Mouse (Mus musculus) Patski (cell line): ENCODE data around the gene Tmprss7. TPM values are rescaled to one million over a fixed set of nuclear protein-coding genes. Genes with fewer than 3 reads are reported as not detected.

ENCODE experiments used
- ATAC-seq: fragments of 100-300 bp; one replicate; pipeline ENCODE4 v1.8.0; 2021
- CTCF ChIA-PET: fragments of 350-600 bp; sonication (Branson Sonifier 250); formaldehyde crosslinking; loops from one replicate; lab custom pipeline; 2022; ENCODE audit warnings: inconsistent platforms; lab: Charles Lee
- POLR2A ChIA-PET: fragments of 350-600 bp; sonication (Branson Sonifier 250); formaldehyde crosslinking; loops from one replicate; lab custom pipeline; 2022; ENCODE audit warnings: antibody characterized with exemption, inconsistent platforms; lab: Charles Lee
- DNase-seq: peaks from one replicate; pipeline ENCODE4 v3.0.0-alpha.2; 2011; ENCODE audit warnings: low read depth, low spot score
- H3K27me3 ChIP-seq: fragments of 371-371 bp; one replicate; pipeline ENCODE4 v1.5.1; 2021
- CTCF ChIP-seq: fragments of 100-300 bp; IDR thresholded peaks from one replicate; pipeline ENCODE4 v1.5.1; 2021
- in situ Hi-C: fragments of 300-500 bp; cut with MboI; formaldehyde crosslinking; loops from 3 replicates; pipeline ENCODE4 v1.11.1; 2018; ENCODE audit warnings: low pct_unique_long_range_greater_than_20kb, mixed read lengths
- polyA plus RNA-seq: library from polyadenylated mRNA; unstranded; gene quantifications from one replicate; pipeline ENCODE4 v1.2.3, GENCODE M21; 2021

Tmprss7 gene
- polyA plus RNA-seq = not detected

- no peaks in the 10 kb centered on the region for H3K27me3 ChIP-seq
- TF ChIP-seq CTCF = no peak
- POLR2A ChIA-PET = no interaction called here
- ATAC-seq (no peak), DNase-seq (no peak)
- CTCF ChIA-PET = interaction anchor here (1.5 kb wide), 1 partner anchor 9 kb away, joined by 8 read pairs; no protein-coding TSS in a partner anchor
- in situ Hi-C loops = no loop called here
Measured at GRCm38 (mm10) chr16:45693558-45693957, at the start of gene Tmprss7. Gene Tmprss7, minus strand, starts transcription at chr16:45693658.

- no peak for TF ChIP-seq CTCF
- in situ Hi-C loops = no loop called here
- no peaks in the 10 kb centered on the region for H3K27me3 ChIP-seq
- DNase-seq = peak; percentile 64
- CTCF ChIA-PET = interaction anchor here (1.1 to 1.4 kb wide), 4 partner anchors 11 to 225 kb away, joined by 3 to 4 read pairs (median 3); no protein-coding TSS in a partner anchor
- POLR2A ChIA-PET = no interaction called here
- ATAC-seq = peak; percentile 88
Measured at GRCm38 (mm10) chr16:45742615-45743476, 49.4 kb upstream of the Tmprss7 start, which contains the start of gene Abhd10. Gene Abhd10, minus strand, starts transcription at chr16:45742955.

GRCm38 (mm10) chr16:45737880-45738279, 44.4 kb upstream of the Tmprss7 start:
- ChIA-PET CTCF (interaction anchor here (0.9 to 1.1 kb wide), 2 partner anchors 9 to 37 kb away, joined by 3 read pairs; no protein-coding TSS in a partner anchor), POLR2A (interaction anchor here (0.6 kb wide), 2 partner anchors 12 to 74 kb away, joined by 3 read pairs; no protein-coding TSS in a partner anchor)
- in situ Hi-C loops = no loop called here
- ATAC-seq = no peak
- no peaks in the 10 kb centered on the region for H3K27me3 ChIP-seq
- no peak for TF ChIP-seq CTCF
- DNase-seq = no peak

GRCm38 (mm10) chr16:45736724-45737123, 43.3 kb upstream of the Tmprss7 start:
- H3K27me3 ChIP-seq = no peaks in the 10 kb centered on the region
- no peak for ATAC-seq
- DNase-seq = no peak
- ChIA-PET CTCF (interaction anchor here (1.1 kb wide), 1 partner anchor 35 kb away, joined by 3 read pairs; no protein-coding TSS in a partner anchor), POLR2A (no interaction called here)
- no peak for TF ChIP-seq CTCF
- in situ Hi-C loops = no loop called here

GRCm38 (mm10) chr16:45729163-45729562, 35.7 kb upstream of the Tmprss7 start:
- no peak for DNase-seq
- ChIA-PET CTCF (interaction anchor here (0.9 to 1.3 kb wide), 2 partner anchors 9 to 25 kb away, joined by 3 read pairs; no protein-coding TSS in a partner anchor), POLR2A (no interaction called here)
- no peaks in the 10 kb centered on the region for H3K27me3 ChIP-seq
- no peak for TF ChIP-seq CTCF
- in situ Hi-C loops = no loop called here
- no peak for ATAC-seq

GRCm38 (mm10) chr16:45724742-45725102, 31.3 kb upstream of the Tmprss7 start:
- H3K27me3 ChIP-seq = no peaks in the 10 kb centered on the region
- DNase-seq (no peak), ATAC-seq (no peak)
- ChIA-PET POLR2A (no interaction called here), CTCF (no interaction called here)
- in situ Hi-C loops = no loop called here
- no peak for TF ChIP-seq CTCF

- H3K27me3 ChIP-seq = no peaks in the 10 kb centered on the region
- in situ Hi-C loops = no loop called here
- ChIA-PET CTCF (no interaction called here), POLR2A (no interaction called here)
- ATAC-seq (no peak), DNase-seq (no peak)
- TF ChIP-seq CTCF = no peak
Measured at GRCm38 (mm10) chr16:45724061-45724741, 30.7 kb upstream of the Tmprss7 start, which contains the start of gene Tagln3. Gene Tagln3, minus strand, starts transcription at chr16:45724608.

- H3K27me3 ChIP-seq = no peaks in the 10 kb centered on the region
- no peak for ATAC-seq
- no peak for TF ChIP-seq CTCF
- in situ Hi-C loops = no loop called here
- POLR2A ChIA-PET = no interaction called here
- CTCF ChIA-PET = no interaction called here
- no peak for DNase-seq
Measured at GRCm38 (mm10) chr16:45723172-45723901, 29.9 kb upstream of the Tmprss7 start.

- no peak for DNase-seq
- TF ChIP-seq CTCF = no peak
- CTCF ChIA-PET = interaction anchor here (0.7 kb wide), 1 partner anchor 10 kb away, joined by 3 read pairs; no protein-coding TSS in a partner anchor
- POLR2A ChIA-PET = no interaction called here
- in situ Hi-C loops = no loop called here
- no peaks in the 10 kb centered on the region for H3K27me3 ChIP-seq
- no peak for ATAC-seq
Measured at GRCm38 (mm10) chr16:45722460-45722951, 29.0 kb upstream of the Tmprss7 start.
